Mouse (Mus musculus) small intestine, adult 2 months (tissue): ENCODE results near the gene Serac1.

Experiments used
- CTCF ChIP-seq: fragments of 200-500 bp; IDR thresholded peaks from 2 replicates; pipeline ENCODE4 v1.5.1; 2012; ENCODE audit warnings: low read depth, mild to moderate bottlenecking, control low read depth, inconsistent platforms, low read length, moderate library complexity, mixed read lengths; ENCODE audit not compliant: insufficient replicate concordance, insufficient read length; ENCODE audit errors: extremely low read depth
- POLR2A ChIP-seq: fragments of 200-500 bp; IDR thresholded peaks from 2 replicates; pipeline ENCODE4 v1.6.1; 2012; ENCODE audit warnings: low read depth, mild to moderate bottlenecking, control low read depth, inconsistent platforms, low read length, moderate library complexity

DNA sequence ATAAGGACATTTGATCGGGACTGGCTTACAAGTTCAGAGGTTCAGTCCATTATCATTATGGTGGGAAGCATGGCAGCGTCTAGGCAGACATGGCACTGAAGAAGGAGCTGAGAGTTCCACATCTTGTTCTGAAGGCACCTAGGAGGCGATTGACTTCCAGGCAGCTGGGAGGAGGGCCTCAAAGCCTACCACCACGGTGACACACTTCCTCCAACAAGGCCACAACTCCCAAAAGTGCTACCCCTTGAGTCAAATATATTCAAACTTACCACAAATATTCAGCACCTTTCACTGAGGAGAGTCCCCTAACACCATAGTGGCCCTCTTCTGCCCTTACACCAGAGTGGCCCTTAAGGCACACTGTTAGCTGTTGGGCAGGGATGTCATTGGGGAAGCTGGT, 64.6 kb downstream of the Serac1 start:
- no peak for TF ChIP-seq CTCF
- no peak for TF ChIP-seq POLR2A
